Mouse (Mus musculus) liver, postnatal 0 days (tissue): ENCODE measurements around the gene Gm5127. TPM values are rescaled to one million over a fixed set of nuclear protein-coding genes. Genes with fewer than 3 reads are reported as not detected.

Source experiments
- ATAC-seq: fragments of 200-750 bp; cut with Nextera tagmentation; 2 replicates; pipeline ENCODE4 v1.8.0; 2017; ENCODE audit warnings: mild to moderate bottlenecking, moderate library complexity
- DNase-seq: peaks from one replicate; pipeline ENCODE4 v3.0.0-alpha.2; 2016
- H3K27ac ChIP-seq: fragments of 300-500 bp; sonication (generic); 2 replicates; pipeline ENCODE4 v1.5.1; 2014; ENCODE audit warnings: antibody characterized with exemption, moderate library complexity, mild to moderate bottlenecking, low read depth
- H3K27me3 ChIP-seq: fragments of 300-500 bp; sonication (generic); 2 replicates; pipeline ENCODE4 v1.6.1; 2014; ENCODE audit warnings: low read length, control low read depth, mixed read lengths; ENCODE audit not compliant: insufficient read depth
- H3K36me3 ChIP-seq: fragments of 300-500 bp; sonication (generic); replicated peaks from 2 replicates; pipeline ENCODE4 v1.6.1; 2014; ENCODE audit warnings: mild to moderate bottlenecking, control low read depth, low read length, moderate library complexity, mixed read lengths; ENCODE audit not compliant: insufficient read depth
- H3K4me1 ChIP-seq: fragments of 300-500 bp; sonication (generic); 2 replicates; pipeline ENCODE4 v1.6.1; 2014; ENCODE audit warnings: antibody characterized with exemption, mild to moderate bottlenecking, control low read depth; ENCODE audit not compliant: insufficient read depth
- H3K4me2 ChIP-seq: fragments of 300-500 bp; sonication (generic); 2 replicates; pipeline ENCODE4 v1.6.1; 2014; ENCODE audit warnings: low read depth, mild to moderate bottlenecking, low read length, moderate library complexity, mixed read lengths
- H3K4me3 ChIP-seq: fragments of 300-500 bp; sonication (generic); 2 replicates; pipeline ENCODE4 v1.5.1; 2014; ENCODE audit warnings: low read depth, low read length
- H3K9ac ChIP-seq: fragments of 300-500 bp; sonication (generic); replicated peaks from 2 replicates; pipeline ENCODE4 v1.6.1; 2014; ENCODE audit warnings: mild to moderate bottlenecking, moderate library complexity
- H3K9me3 ChIP-seq: fragments of 300-500 bp; sonication (generic); 2 replicates; pipeline ENCODE4 v1.6.1; 2016; ENCODE audit warnings: mild to moderate bottlenecking, control low read depth, low read length, mixed read lengths
- CTCF ChIP-seq: sonication (generic); IDR thresholded peaks from 2 replicates; pipeline ENCODE4 v1.5.1; 2016; ENCODE audit warnings: antibody characterized with exemption, low read depth
- EP300 ChIP-seq: IDR thresholded peaks from 2 replicates; pipeline ENCODE4 v1.6.1; 2016; ENCODE audit warnings: antibody characterized with exemption, low read depth, mild to moderate bottlenecking
- WGBS: fragments of 180-500 bp; shearing (Covaris S2); extraction: QIAGEN DNeasy Blood & Tissue Kit; methylation state at CpG from one replicate; pipeline ENCODE4 v1.1.7; 2014; ENCODE audit not compliant: insufficient replicate concordance; 5-methylcytosine and 5-hydroxymethylcytosine counted together
- microRNA-seq: library from miRNA; unstranded; fragments of <30 nt; microRNA quantifications from one replicate; pipeline ENCODE4, GENCODE M21; 2016
- polyA plus RNA-seq: library from polyadenylated mRNA; unstranded; fragments of >200 nt; fragmentation: Nextera tagmentation; extraction: Ambion mirVana; gene quantifications from 2 replicates; pipeline ENCODE4 v1.2.1, GENCODE M21; 2015

Gm5127 gene
- polyA plus RNA-seq, 1 experiment from 2014 or later, result not detected

- no peaks in the 10 kb centered on the region for H3K9me3 ChIP-seq
- DNase-seq (no peak), ATAC-seq (no peak)
- H3K4me2 ChIP-seq, result no peak overlapping the region
- no peak overlapping the region for H3K4me3 ChIP-seq
- no peak overlapping the region for H3K9ac ChIP-seq
- TF ChIP-seq CTCF, result no peak
- TF ChIP-seq EP300, result no peak
- WGBS, result 42% methylated on average over 1 of the region's 1 CpGs
- no peaks in the 10 kb centered on the region for H3K27me3 ChIP-seq
- H3K36me3 ChIP-seq, result no peaks in the 10 kb centered on the region
- H3K27ac ChIP-seq, result no peak overlapping the region
- H3K4me1 ChIP-seq, result no peaks in the 10 kb centered on the region
These were observed 172.3 kb downstream of the Gm5127 start for GRCm38 (mm10) chrX:106755272-106755671.

Small RNA genes lying within 50 kb of the gene (microRNA-seq; reads per million reads assigned to microRNA genes)
- not detected for gene Gm22102

Other genes with a start within 250 kb of the Gm5127 start
- gene Fndc3c1, start 97.8 kb upstream of the Gm5127 start, polyA plus RNA-seq, result 0.11 TPM in 1 of 2 replicates, not detected in the other
- 1.8 and 2.2 TPM in 2 replicates for gene Cysltr1, start 20.5 kb downstream of the Gm5127 start, polyA plus RNA-seq